Mouse (Mus musculus) ES-Bruce4 (cell line): ENCODE results near the gene Gm973.

Source experiments
- EP300 ChIP-seq: IDR thresholded peaks from 2 replicates; pipeline ENCODE4 v1.6.1; 2011; ENCODE audit warnings: low read depth, low read length; ENCODE audit not compliant: insufficient read depth
- POLR2A ChIP-seq: IDR thresholded peaks from one replicate; pipeline ENCODE4 v1.8.1; 2011; ENCODE audit warnings: low read length; ENCODE audit not compliant: insufficient read depth

DNA sequence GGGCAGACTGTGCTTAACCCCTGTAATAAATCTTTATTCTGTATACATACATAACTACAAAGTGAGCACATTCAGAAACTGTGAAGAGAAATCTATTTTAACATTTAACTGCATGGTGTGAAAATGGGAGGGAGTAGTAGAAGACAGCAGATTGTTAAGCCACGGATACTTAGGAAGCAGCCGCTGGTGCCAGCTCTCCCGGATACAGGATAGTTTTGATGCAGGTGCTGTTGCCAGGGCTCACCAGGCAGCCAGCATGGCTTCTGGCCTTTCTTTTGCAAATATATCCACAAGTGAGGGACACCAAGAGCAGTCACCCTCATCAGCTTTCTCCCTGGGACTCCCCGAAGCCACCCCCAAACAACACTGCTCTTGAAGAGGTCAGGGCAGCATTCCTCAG is 46.9 kb upstream of the Gm973 start:
- TF ChIP-seq POLR2A (no peak), EP300 (no peak)
